Mouse (Mus musculus) gastrocnemius, postnatal 14 days (tissue): ENCODE measurements around the gene Cyba. TPM values are rescaled to one million over a fixed set of nuclear protein-coding genes. Genes with fewer than 3 reads are reported as not detected.

Experiments used
- DNase-seq: peaks from one replicate; pipeline ENCODE4 v3.0.0; 2021; ENCODE audit warnings: mixed read lengths
- intact Hi-C: fragments of 180-260 bp; cut with DNase I; formaldehyde crosslinking; loops from one replicate; pipeline ENCODE4 v1.15.1; 2025; ENCODE audit warnings: low total_unique reads
- total RNA-seq, 2 experiments: library from RNA; stranded (reverse); gene quantifications; 2 replicates each; pipeline ENCODE4 v1.2.3; 2021

The Cyba gene
- total RNA-seq, 2 experiments from 2014 or later = 15.3 to 18.6 TPM

- DNase-seq = no peak
- intact Hi-C loops = loop anchor here (10.0 kb wide), 1 partner anchor 155 kb away; no protein-coding TSS in a partner anchor
These were observed 2.6 kb downstream of the Cyba start for GRCm38 (mm10) chr8:122430058-122430636.

- intact Hi-C loops = no loop called here
- DNase-seq = no peak
These were observed 4.6 kb downstream of the Cyba start for GRCm38 (mm10) chr8:122428163-122428562.

GRCm38 (mm10) chr8:122427607-122428006 lies 5.1 kb downstream of the Cyba start:
- intact Hi-C loops = no loop called here
- no peak for DNase-seq

GRCm38 (mm10) chr8:122426145-122426544 lies 6.6 kb downstream of the Cyba start:
- intact Hi-C loops = no loop called here
- DNase-seq = no peak

- DNase-seq = no peak
- intact Hi-C loops = no loop called here
These were observed 9.1 kb downstream of the Cyba start for GRCm38 (mm10) chr8:122423659-122424058.

- intact Hi-C loops = no loop called here
- no peak for DNase-seq
These were observed 9.5 kb downstream of the Cyba start for GRCm38 (mm10) chr8:122423217-122423616.

- intact Hi-C loops = no loop called here
- no peak for DNase-seq
These were observed 11.2 kb downstream of the Cyba start, which contains the start of gene Il17c for GRCm38 (mm10) chr8:122421376-122422070. Gene Il17c (plus strand): TSS chr8:122422020.

- no peak for DNase-seq
- intact Hi-C loops = no loop called here
These were observed 12.7 kb downstream of the Cyba start for GRCm38 (mm10) chr8:122419881-122420555.

GRCm38 (mm10) chr8:122415554-122415953 lies 17.2 kb downstream of the Cyba start:
- DNase-seq = no peak

GRCm38 (mm10) chr8:122414311-122414710 lies 18.4 kb downstream of the Cyba start:
- intact Hi-C loops = no loop called here
- DNase-seq = no peak

More at GRCm38 (mm10) chr8:122415554-122415953, 17.2 kb downstream of the Cyba start:
- intact Hi-C loops = no loop called here

GRCm38 (mm10) chr8:122407678-122408077 lies 25.1 kb downstream of the Cyba start:
- intact Hi-C loops = no loop called here
- DNase-seq = no peak

GRCm38 (mm10) chr8:122405146-122405805 lies 27.5 kb downstream of the Cyba start:
- DNase-seq = no peak
- intact Hi-C loops = no loop called here

GRCm38 (mm10) chr8:122398186-122398585 lies 34.5 kb downstream of the Cyba start:
- intact Hi-C loops = no loop called here

GRCm38 (mm10) chr8:122395291-122395690 lies 37.4 kb downstream of the Cyba start:
- intact Hi-C loops = no loop called here
- no peak for DNase-seq

More at GRCm38 (mm10) chr8:122398186-122398585, 34.5 kb downstream of the Cyba start:
- no peak for DNase-seq

GRCm38 (mm10) chr8:122393717-122394116 lies 39.0 kb downstream of the Cyba start:
- intact Hi-C loops = no loop called here
- DNase-seq = no peak

GRCm38 (mm10) chr8:122390758-122391157 lies 42.0 kb downstream of the Cyba start:
- intact Hi-C loops = no loop called here
- DNase-seq = no peak

GRCm38 (mm10) chr8:122389357-122389756 lies 43.4 kb downstream of the Cyba start:
- intact Hi-C loops = no loop called here
- no peak for DNase-seq

- intact Hi-C loops = no loop called here
- DNase-seq = no peak
These were observed 49.7 kb downstream of the Cyba start for GRCm38 (mm10) chr8:122383039-122383438.

- peak; percentile 100 for DNase-seq
- intact Hi-C loops = no loop called here
These were observed 56.1 kb downstream of the Cyba start, which contains the start of gene Zc3h18 for GRCm38 (mm10) chr8:122376365-122377231. Gene Zc3h18 (plus strand): TSS chr8:122376609.
